Mouse (Mus musculus) activated CD4-positive, CD25-positive, alpha-beta regulatory T cell, adult 9 weeks (primary cell): ENCODE results near the gene Urb1. TPM values are rescaled to one million over a fixed set of nuclear protein-coding genes. Genes with fewer than 3 reads are reported as not detected.

Experiments
- polyA plus RNA-seq: library from polyadenylated mRNA; unstranded; fragments of 100-300 nt; shearing (Covaris generic); gene quantifications from one replicate; pipeline ENCODE4 v1.2.1, GENCODE M21; 2017

The Urb1 gene
- 18.2 TPM for polyA plus RNA-seq

DNA sequence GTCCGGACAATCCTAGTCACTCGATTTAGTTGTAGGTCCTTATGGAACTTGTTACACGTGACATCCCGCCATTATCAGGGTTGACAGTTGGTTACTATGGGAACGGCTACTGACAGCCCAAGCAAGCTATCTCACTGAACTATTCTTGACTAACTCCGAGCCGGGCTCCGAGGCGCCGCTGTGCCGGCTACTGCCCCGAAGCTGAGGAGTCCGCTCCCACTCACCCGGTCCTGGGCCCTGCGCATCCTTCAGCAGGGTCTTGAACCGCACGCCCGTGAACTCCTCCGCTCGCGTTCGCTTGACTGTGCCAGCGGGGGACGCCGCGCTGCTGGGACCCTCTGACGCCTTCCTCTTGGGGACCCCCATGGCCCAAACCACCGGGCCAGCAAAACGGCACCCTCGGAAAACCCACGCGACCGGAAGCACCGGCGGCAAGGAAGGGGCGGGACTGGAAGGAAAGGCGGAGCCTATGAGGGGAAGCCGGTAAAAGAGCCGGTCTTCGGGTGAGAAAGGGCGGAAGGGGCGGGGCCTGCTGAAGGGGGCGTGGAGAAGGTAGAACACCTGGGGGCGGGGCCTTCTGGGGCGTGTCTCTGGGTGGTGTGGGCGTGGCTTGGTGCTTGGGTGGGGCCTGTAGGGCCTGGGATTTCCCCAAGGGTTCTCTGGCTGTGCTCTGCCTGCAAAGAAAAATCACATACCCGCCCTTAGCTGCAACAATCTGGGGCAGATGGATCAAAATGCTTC lies at the start of gene Urb1:
Urb1 (minus strand) TSS at position 439 of the 741 bp plus-strand sequence.

GRCm38 (mm10) chr16:90826457-90826856 lies 16.2 kb upstream of the Urb1 start, which contains the start of gene Eva1c:
Eva1c (plus strand) TSS chr16:90826719.

DNA sequence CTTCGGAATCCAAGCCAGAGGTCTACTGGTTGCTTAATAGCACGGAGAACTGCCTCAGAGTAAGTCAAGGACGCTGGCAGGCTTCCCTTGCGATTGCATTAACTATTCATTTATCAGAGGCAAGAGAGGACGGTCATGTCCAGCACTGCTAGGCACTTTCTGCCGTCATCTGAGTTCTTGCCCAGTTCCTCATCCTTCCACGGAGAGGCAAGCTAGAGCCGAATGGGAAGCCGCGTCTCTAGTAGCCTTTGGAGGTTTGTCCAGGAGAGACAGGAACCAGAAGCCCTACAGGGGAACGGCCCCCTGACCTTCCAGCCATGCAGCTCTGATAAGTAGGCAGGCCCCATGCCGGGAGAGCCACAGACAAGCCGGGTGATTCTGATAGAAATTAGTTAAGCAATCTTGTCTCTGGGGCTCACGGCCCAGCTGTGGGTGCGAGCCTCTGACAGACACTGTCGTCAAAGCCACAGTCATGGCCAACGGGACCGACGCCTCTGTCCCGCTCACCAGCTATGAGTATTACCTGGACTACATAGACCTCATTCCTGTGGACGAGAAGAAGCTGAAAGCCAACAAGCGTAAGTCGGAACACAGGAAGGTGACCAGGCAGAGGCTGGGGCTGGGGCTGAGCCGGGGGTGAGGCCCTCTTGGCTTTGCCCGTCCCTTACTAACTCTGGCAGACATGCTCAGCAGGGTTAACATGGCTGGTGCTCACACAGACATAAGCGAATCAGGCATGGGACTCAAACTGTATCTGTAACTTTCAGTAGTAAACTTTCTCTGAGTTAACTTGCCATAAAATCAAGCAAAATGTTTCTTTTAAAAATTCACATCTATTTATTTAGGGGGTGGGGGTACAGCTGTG lies 71.9 kb downstream of the Urb1 start, which contains the start of gene Mrap:
Mrap (plus strand) TSS at position 116 of the 865 bp plus-strand sequence.

DNA sequence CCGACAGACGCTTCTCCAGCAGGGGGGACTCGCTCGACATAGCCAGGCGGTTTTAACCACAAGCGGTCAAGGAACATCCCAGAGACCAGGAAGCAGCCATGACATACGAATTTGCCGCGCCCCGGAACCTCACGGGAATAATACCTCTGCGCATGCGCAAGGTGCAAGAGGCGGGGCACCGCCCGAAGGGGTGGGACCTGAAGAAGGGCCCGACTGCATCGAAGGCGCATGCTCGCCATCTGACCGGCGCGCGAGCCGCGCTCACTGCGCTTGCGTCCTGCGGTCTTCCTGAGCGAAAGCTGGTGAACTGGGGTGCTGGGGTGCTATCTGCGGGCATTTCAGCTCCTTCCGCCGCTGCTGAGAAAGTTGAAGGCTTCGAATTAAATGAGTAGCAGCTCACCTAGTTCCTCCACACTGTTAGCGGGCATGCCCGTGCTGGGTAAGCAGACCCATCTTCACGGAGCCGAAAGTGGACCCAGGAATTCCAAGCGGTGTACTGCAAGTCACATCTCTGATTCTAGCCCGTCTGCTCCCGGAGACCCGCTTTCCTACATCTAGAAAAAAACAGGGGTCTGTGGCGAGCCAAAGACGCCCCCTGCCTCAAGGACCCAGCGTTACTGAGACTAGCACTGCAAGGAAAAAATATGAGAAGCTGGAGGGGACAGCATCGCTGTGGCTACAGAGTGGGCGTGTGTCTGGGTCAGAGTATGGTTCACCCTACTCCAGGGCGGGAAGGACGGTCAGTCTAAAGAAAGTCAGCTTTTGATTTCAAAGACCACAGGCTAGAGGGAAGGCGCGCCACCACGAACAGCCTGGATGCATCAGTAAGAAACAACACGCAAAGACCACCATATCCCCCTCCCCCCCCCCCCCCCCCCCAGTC lies 82.7 kb downstream of the Urb1 start, which contains the start of gene Mis18a:
Mis18a (minus strand) TSS at position 172 of the 883 bp plus-strand sequence.

Other genes starting within 250 kb of the Urb1 start
- 51.3 TPM for gene Mis18a, start 83.0 kb downstream of the Urb1 start, polyA plus RNA-seq
- not detected for gene Mrap, start 72.2 kb downstream of the Urb1 start, polyA plus RNA-seq
- gene Eva1c, start 16.3 kb upstream of the Urb1 start, polyA plus RNA-seq = not detected
- 44.1 TPM for gene Cfap298, start 124.7 kb upstream of the Urb1 start, polyA plus RNA-seq
- gene Synj1, start 200.9 kb upstream of the Urb1 start, polyA plus RNA-seq = 54.9 TPM
- gene Paxbp1, start 234.1 kb upstream of the Urb1 start, polyA plus RNA-seq = 48.4 TPM